Mouse (Mus musculus): Measurements from ENCODE around the gene Pacsin2.

DNA sequence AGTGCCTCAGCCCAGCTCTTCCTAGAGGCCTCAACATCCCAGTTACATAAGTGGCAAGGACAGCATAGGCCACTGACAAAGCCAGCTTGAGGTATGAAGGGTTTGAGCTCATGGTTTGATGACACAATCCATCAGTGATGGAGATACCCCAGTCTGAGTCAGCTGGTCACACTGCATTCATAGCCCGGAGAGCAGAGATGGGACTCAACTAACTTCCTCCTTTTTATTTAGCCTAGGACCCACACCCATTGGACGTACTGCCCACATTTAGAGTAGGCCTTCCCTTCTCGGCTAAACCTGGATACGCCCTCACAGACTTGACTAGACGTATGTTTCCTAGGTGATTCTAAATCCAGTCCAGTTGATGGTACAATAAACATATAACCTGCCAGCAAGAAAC lies 56.2 kb downstream of the Pacsin2 start:
- TF ChIP-seq CTCF (IDR thresholded peaks at IDR 0.05; ENCODE audit: borderline replicate concordance, insufficient read depth, low read depth, low read length) (no peak), POLR2A (IDR thresholded peaks at IDR 0.05; ENCODE audit: borderline replicate concordance, insufficient read depth, low read length) (no peak)

All from cerebellum, adult 2 months (tissue).